Mouse (Mus musculus): Measurements from ENCODE around the gene Gabrg3. TPM values are rescaled to one million over a fixed set of nuclear protein-coding genes. Genes with fewer than 3 reads are reported as not detected.
A peak's percentile ranks its signal among the peaks of the same experiment; 100 is the strongest.

The Gabrg3 gene
- polyA plus RNA-seq, 1 experiment from 2014 or later: 0.46 TPM

- peaks cover 14% of the 10 kb centered on the region for H3K27me3 ChIP-seq (ENCODE audit: control insufficient read depth, insufficient read depth, low read length)
- 37% methylated on average over 4 of the region's 4 CpGs for WGBS
- H3K36me3 ChIP-seq (ENCODE audit: control insufficient read depth, insufficient read depth, low read length): no peaks in the 10 kb centered on the region
- H3K4me3 ChIP-seq (ENCODE audit: low read depth, low read length): no peak overlapping the region
- no peak overlapping the region for H3K27ac ChIP-seq (ENCODE audit: low read depth, low read length)
- no peaks in the 10 kb centered on the region for H3K9me3 ChIP-seq (ENCODE audit: control insufficient read depth, low read length)
- ATAC-seq (ENCODE audit: low FRiP score): 0 out of 2 replicates have a peak, but pooled peaks have one; percentile 36
- H3K4me2 ChIP-seq (replicated peaks; ENCODE audit: low read depth, low read length): no peak overlapping the region
- peak; percentile 58 for DNase-seq (ENCODE audit: low spot score)
- H3K4me1 ChIP-seq (replicated peaks; ENCODE audit: control insufficient read depth, insufficient read depth, low read length): no peaks in the 10 kb centered on the region
- no peak overlapping the region for H3K9ac ChIP-seq (ENCODE audit: low read depth, low read length)
These were observed 2.9 kb downstream of the Gabrg3 start for GRCm38 (mm10) chr7:57384112-57384511.

GRCm38 (mm10) chr7:57366013-57366390, 21.0 kb downstream of the Gabrg3 start:
- Histone ChIP-seq H3K9me3 (ENCODE audit: control insufficient read depth, low read length) (no peaks in the 10 kb centered on the region), H3K9ac (ENCODE audit: low read depth, low read length) (no peak overlapping the region), H3K4me1 (replicated peaks; ENCODE audit: control insufficient read depth, insufficient read depth, low read length) (no peaks in the 10 kb centered on the region), H3K27me3 (ENCODE audit: control insufficient read depth, insufficient read depth, low read length) (no peaks in the 10 kb centered on the region), H3K27ac (ENCODE audit: low read depth, low read length) (no peak overlapping the region), H3K4me2 (replicated peaks; ENCODE audit: low read depth, low read length) (no peak overlapping the region), H3K36me3 (ENCODE audit: control insufficient read depth, insufficient read depth, low read length) (no peaks in the 10 kb centered on the region), H3K4me3 (ENCODE audit: low read depth, low read length) (no peak overlapping the region)
- ATAC-seq (ENCODE audit: low FRiP score): no peak
- WGBS: 86% methylated on average over 5 of the region's 5 CpGs
- DNase-seq (ENCODE audit: low spot score): no peak

- no peak for ATAC-seq (ENCODE audit: low FRiP score)
- no peak for DNase-seq (ENCODE audit: low spot score)
- WGBS: 88% methylated on average over 5 of the region's 5 CpGs
These were observed 21.6 kb downstream of the Gabrg3 start for GRCm38 (mm10) chr7:57365134-57366012.

GRCm38 (mm10) chr7:57363812-57364211, 23.2 kb downstream of the Gabrg3 start:
- Histone ChIP-seq H3K27ac (ENCODE audit: low read depth, low read length) (no peak overlapping the region), H3K27me3 (ENCODE audit: control insufficient read depth, insufficient read depth, low read length) (no peaks in the 10 kb centered on the region), H3K36me3 (ENCODE audit: control insufficient read depth, insufficient read depth, low read length) (no peaks in the 10 kb centered on the region), H3K9me3 (ENCODE audit: control insufficient read depth, low read length) (no peaks in the 10 kb centered on the region), H3K4me1 (replicated peaks; ENCODE audit: control insufficient read depth, insufficient read depth, low read length) (no peaks in the 10 kb centered on the region), H3K9ac (ENCODE audit: low read depth, low read length) (no peak overlapping the region), H3K4me2 (replicated peaks; ENCODE audit: low read depth, low read length) (no peak overlapping the region), H3K4me3 (ENCODE audit: low read depth, low read length) (no peak overlapping the region)
- no peak for DNase-seq (ENCODE audit: low spot score)
- no peak for ATAC-seq (ENCODE audit: low FRiP score)
- WGBS: 91% methylated on average over 6 of the region's 6 CpGs

More at GRCm38 (mm10) chr7:57365134-57366012, 21.6 kb downstream of the Gabrg3 start:
- no peaks in the 10 kb centered on the region for H3K36me3 ChIP-seq (ENCODE audit: control insufficient read depth, insufficient read depth, low read length)
- no peaks in the 10 kb centered on the region for H3K27me3 ChIP-seq (ENCODE audit: control insufficient read depth, insufficient read depth, low read length)
- H3K9ac ChIP-seq (ENCODE audit: low read depth, low read length): no peak overlapping the region
- no peaks in the 10 kb centered on the region for H3K9me3 ChIP-seq (ENCODE audit: control insufficient read depth, low read length)
- no peak overlapping the region for H3K27ac ChIP-seq (ENCODE audit: low read depth, low read length)
- H3K4me2 ChIP-seq (replicated peaks; ENCODE audit: low read depth, low read length): no peak overlapping the region
- H3K4me3 ChIP-seq (ENCODE audit: low read depth, low read length): no peak overlapping the region
- no peaks in the 10 kb centered on the region for H3K4me1 ChIP-seq (replicated peaks; ENCODE audit: control insufficient read depth, insufficient read depth, low read length)

GRCm38 (mm10) chr7:57357871-57358540, 29.0 kb downstream of the Gabrg3 start:
- Histone ChIP-seq H3K9ac (ENCODE audit: low read depth, low read length) (no peak overlapping the region), H3K27ac (ENCODE audit: low read depth, low read length) (no peak overlapping the region), H3K9me3 (ENCODE audit: control insufficient read depth, low read length) (no peaks in the 10 kb centered on the region), H3K36me3 (ENCODE audit: control insufficient read depth, insufficient read depth, low read length) (no peaks in the 10 kb centered on the region), H3K4me1 (replicated peaks; ENCODE audit: control insufficient read depth, insufficient read depth, low read length) (no peaks in the 10 kb centered on the region), H3K4me2 (replicated peaks; ENCODE audit: low read depth, low read length) (no peak overlapping the region), H3K27me3 (ENCODE audit: control insufficient read depth, insufficient read depth, low read length) (no peaks in the 10 kb centered on the region), H3K4me3 (ENCODE audit: low read depth, low read length) (no peak overlapping the region)
- no peak for ATAC-seq (ENCODE audit: low FRiP score)
- DNase-seq (ENCODE audit: low spot score): no peak
- WGBS: 31% methylated on average over 6 of the region's 6 CpGs

- Histone ChIP-seq H3K27me3 (ENCODE audit: control insufficient read depth, insufficient read depth, low read length) (no peaks in the 10 kb centered on the region), H3K9ac (ENCODE audit: low read depth, low read length) (no peak overlapping the region), H3K4me2 (replicated peaks; ENCODE audit: low read depth, low read length) (no peak overlapping the region), H3K4me3 (ENCODE audit: low read depth, low read length) (no peak overlapping the region), H3K36me3 (ENCODE audit: control insufficient read depth, insufficient read depth, low read length) (no peaks in the 10 kb centered on the region), H3K27ac (ENCODE audit: low read depth, low read length) (no peak overlapping the region), H3K4me1 (replicated peaks; ENCODE audit: control insufficient read depth, insufficient read depth, low read length) (no peaks in the 10 kb centered on the region), H3K9me3 (ENCODE audit: control insufficient read depth, low read length) (no peaks in the 10 kb centered on the region)
- ATAC-seq (ENCODE audit: low FRiP score): no peak
- WGBS: 87% methylated on average over 8 of the region's 8 CpGs
- no peak for DNase-seq (ENCODE audit: low spot score)
These were observed 30.3 kb downstream of the Gabrg3 start for GRCm38 (mm10) chr7:57356565-57357301.

- no peaks in the 10 kb centered on the region for H3K9me3 ChIP-seq (ENCODE audit: control insufficient read depth, low read length)
- H3K9ac ChIP-seq (ENCODE audit: low read depth, low read length): no peak overlapping the region
- no peak for DNase-seq (ENCODE audit: low spot score)
- H3K36me3 ChIP-seq (ENCODE audit: control insufficient read depth, insufficient read depth, low read length): no peaks in the 10 kb centered on the region
- WGBS: 77% methylated on average over 1 of the region's 1 CpGs
- no peak for ATAC-seq (ENCODE audit: low FRiP score)
- H3K4me1 ChIP-seq (replicated peaks; ENCODE audit: control insufficient read depth, insufficient read depth, low read length): no peaks in the 10 kb centered on the region
- no peak overlapping the region for H3K4me3 ChIP-seq (ENCODE audit: low read depth, low read length)
- H3K4me2 ChIP-seq (replicated peaks; ENCODE audit: low read depth, low read length): no peak overlapping the region
- no peaks in the 10 kb centered on the region for H3K27me3 ChIP-seq (ENCODE audit: control insufficient read depth, insufficient read depth, low read length)
- H3K27ac ChIP-seq (ENCODE audit: low read depth, low read length): no peak overlapping the region
These were observed 38.2 kb downstream of the Gabrg3 start for GRCm38 (mm10) chr7:57348774-57349173.

- Histone ChIP-seq H3K9me3 (ENCODE audit: control insufficient read depth, low read length) (no peaks in the 10 kb centered on the region), H3K4me3 (ENCODE audit: low read depth, low read length) (no peak overlapping the region), H3K4me2 (replicated peaks; ENCODE audit: low read depth, low read length) (no peak overlapping the region), H3K9ac (ENCODE audit: low read depth, low read length) (no peak overlapping the region), H3K27ac (ENCODE audit: low read depth, low read length) (no peak overlapping the region), H3K36me3 (ENCODE audit: control insufficient read depth, insufficient read depth, low read length) (no peaks in the 10 kb centered on the region), H3K4me1 (replicated peaks; ENCODE audit: control insufficient read depth, insufficient read depth, low read length) (no peaks in the 10 kb centered on the region), H3K27me3 (ENCODE audit: control insufficient read depth, insufficient read depth, low read length) (no peaks in the 10 kb centered on the region)
- ATAC-seq (ENCODE audit: low FRiP score) (no peak), DNase-seq (ENCODE audit: low spot score) (no peak)
- 80% methylated on average over 8 of the region's 8 CpGs for WGBS
These were observed 45.1 kb downstream of the Gabrg3 start for GRCm38 (mm10) chr7:57341910-57342309.

All from hindbrain, embryonic 11.5 days (tissue).